Comparison of ENCODE assay signal across 18 mouse cellular contexts in the genomic region with DNA sequence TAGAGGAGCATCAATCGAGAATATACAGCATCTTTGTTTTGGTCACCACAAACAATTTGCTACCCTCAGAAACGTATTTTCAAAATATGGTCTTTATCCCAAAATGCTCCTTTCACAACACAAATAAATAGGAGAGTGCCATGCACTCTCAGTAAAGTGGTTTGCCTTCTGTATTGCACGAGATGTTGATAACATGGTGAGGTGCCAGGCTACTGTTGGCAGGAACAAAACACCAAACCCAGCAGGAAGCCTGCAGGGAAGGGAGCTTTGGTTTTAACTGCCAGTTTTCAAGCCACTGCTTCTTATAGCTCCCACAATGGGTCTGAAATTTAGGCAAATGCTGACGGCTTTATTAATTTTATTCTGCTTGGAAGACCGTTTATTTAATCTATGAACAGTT.
DNase-seq lines count a peak whose midpoint lies in the region; ATAC-seq and TF ChIP-seq lines count a peak whose summit lies in the region.
"Had no signal": no experiment of that assay in that cellular context is flagged by ENCODE, and none has a peak within 500 bp of the region (broad histone marks: within the 10 kb centered on the region; RNA-seq: fewer than 3 reads in every experiment).

No protein-coding gene starts in this region.

- no peaks in the 10 kb centered on the region for H3K27me3 ChIP-seq in forebrain, embryonic 16.5 days (replicated peaks; ENCODE audit: control insufficient read depth, insufficient read depth, low read length)
- H3K27me3 ChIP-seq in forebrain, embryonic 12.5 days = no peaks in the 10 kb centered on the region
- H3K27me3 ChIP-seq: embryonic facial prominence, embryonic 15.5 days had no signal

- TF ChIP-seq CTCF in left cerebral cortex, adult 2 months (IDR thresholded peaks at IDR 0.05) = no peak

- peak overlapping the region; percentile 45 for H3K27ac ChIP-seq in forebrain, embryonic 16.5 days (ENCODE audit: low read length)
- H3K27ac ChIP-seq in forebrain, embryonic 12.5 days = no peak overlapping the region
- peak overlapping the region; percentile 2; the same call in 1 of the 2 replicates for H3K27ac ChIP-seq in left cerebral cortex, adult 2 months
- H3K27ac ChIP-seq: embryonic facial prominence, embryonic 15.5 days; heart, embryonic 10.5 days had no signal

- H3K9ac ChIP-seq in forebrain, embryonic 16.5 days (replicated peaks; ENCODE audit: low read depth, low read length) = no peak overlapping the region
- H3K9ac ChIP-seq in forebrain, embryonic 12.5 days = no peak overlapping the region
- H3K9ac ChIP-seq: embryonic facial prominence, embryonic 15.5 days; liver, postnatal 0 days had no signal

- H3K4me1 ChIP-seq in forebrain, embryonic 16.5 days (replicated peaks; ENCODE audit: control insufficient read depth, insufficient read depth, low read length) = peaks cover 9% of the 10 kb centered on the region; the same call in 1 of the 2 replicates
- H3K4me1 ChIP-seq in forebrain, embryonic 12.5 days = peaks cover 8% of the 10 kb centered on the region
- H3K4me1 ChIP-seq: embryonic facial prominence, embryonic 15.5 days; heart, embryonic 10.5 days had no signal

- no peak for DNase-seq in left cerebral cortex, adult 2 months (ENCODE audit: extremely low spot score in 1 of 2, low spot score in 2 of 2)
- DNase-seq in left cerebral cortex, postnatal 10 days (ENCODE audit: extremely low spot score in 1 of 2, low spot score in 2 of 2) = no peak
- peak; percentile 87 for DNase-seq in cerebellum, adult 11-12 months
- peak; percentile 73 to 83 for DNase-seq in cerebellum, postnatal 36 days
- no peak for DNase-seq in kidney, adult 11 months
- DNase-seq in spleen, postnatal 36 days (ENCODE audit: low spot score in 2 of 2) = no peak
- DNase-seq: gastrocnemius, postnatal 10 days; heart, postnatal 14 days; kidney, postnatal 10 days; liver, postnatal 0 days; right cerebral cortex, postnatal 4 days had no signal

- no peaks in the 10 kb centered on the region for H3K36me3 ChIP-seq in forebrain, embryonic 16.5 days (ENCODE audit: control insufficient read depth, insufficient read depth)
- no peaks in the 10 kb centered on the region for H3K36me3 ChIP-seq in forebrain, embryonic 12.5 days (replicated peaks)
- H3K36me3 ChIP-seq: embryonic facial prominence, embryonic 15.5 days; heart, embryonic 10.5 days had no signal

- ATAC-seq in forebrain, embryonic 16.5 days = peak; percentile 69
- no peak for ATAC-seq in forebrain, embryonic 12.5 days (ENCODE audit: low FRiP score)
- ATAC-seq: intestine, postnatal 0 days; liver, postnatal 0 days; Patski had no signal

- WGBS in forebrain, embryonic 16.5 days = 22% methylated on average over 5 of the region's 5 CpGs
- 51% methylated on average over 5 of the region's 5 CpGs for WGBS in forebrain, embryonic 12.5 days

- H3K4me2 ChIP-seq in forebrain, embryonic 16.5 days (ENCODE audit: low read length) = no peak overlapping the region
- H3K4me2 ChIP-seq in forebrain, embryonic 12.5 days = no peak overlapping the region
- H3K4me2 ChIP-seq: embryonic facial prominence, embryonic 15.5 days; midbrain, embryonic 11.5 days had no signal

- H3K4me3 ChIP-seq in forebrain, embryonic 16.5 days (replicated peaks; ENCODE audit: low read length) = no peak overlapping the region
- H3K4me3 ChIP-seq in forebrain, embryonic 12.5 days (replicated peaks) = no peak overlapping the region
- no peak overlapping the region for H3K4me3 ChIP-seq in left cerebral cortex, adult 2 months
- H3K4me3 ChIP-seq: embryonic facial prominence, embryonic 15.5 days; heart, embryonic 10.5 days had no signal

- intact Hi-C loops in left cerebral cortex, adult 2 months (cut with DNase I) = no loop called here
- intact Hi-C loops in left cerebral cortex, postnatal 10 days (cut with DNase I) = no loop called here

- no peaks in the 10 kb centered on the region for H3K9me3 ChIP-seq in forebrain, embryonic 16.5 days (ENCODE audit: control insufficient read depth, low read length)
- H3K9me3 ChIP-seq in forebrain, embryonic 12.5 days = no peaks in the 10 kb centered on the region
- H3K9me3 ChIP-seq: embryonic facial prominence, embryonic 15.5 days; heart, embryonic 10.5 days had no signal

Comparison
In these comparisons a context has a peak if more than half of its experiments do, and no peak if none do; other contexts are left out.
1. DNase-seq: peak in cerebellum, adult 11-12 months (single experiment) and cerebellum, postnatal 36 days (2 of 2); none in left cerebral cortex, adult 2 months (0 of 2), left cerebral cortex, postnatal 10 days (0 of 2), kidney, adult 11 months (single experiment) and spleen, postnatal 36 days (0 of 2).